Mouse (Mus musculus) intestine, postnatal 0 days (tissue): ENCODE results near the gene Ninj1. TPM values are rescaled to one million over a fixed set of nuclear protein-coding genes. Genes with fewer than 3 reads are reported as not detected.

Source experiments
- ATAC-seq: fragments of 200-750 bp; cut with Nextera tagmentation; 2 replicates; pipeline ENCODE4 v1.8.0; 2017; ENCODE audit warnings: mild to moderate bottlenecking, moderate TSS enrichment, moderate library complexity
- H3K27ac ChIP-seq: fragments of 300-500 bp; sonication (generic); 2 replicates; pipeline ENCODE4 v1.5.1; 2014; ENCODE audit warnings: mild to moderate bottlenecking, low read depth, low read length, moderate library complexity
- H3K27me3 ChIP-seq: fragments of 300-500 bp; sonication (generic); replicated peaks from 2 replicates; pipeline ENCODE4 v1.6.1; 2014; ENCODE audit warnings: low read length, mixed read lengths; ENCODE audit not compliant: control insufficient read depth, insufficient read depth
- H3K36me3 ChIP-seq: fragments of 300-500 bp; sonication (generic); 2 replicates; pipeline ENCODE4 v1.6.1; 2014; ENCODE audit warnings: mild to moderate bottlenecking, moderate library complexity; ENCODE audit not compliant: control insufficient read depth, insufficient read depth
- H3K4me1 ChIP-seq: fragments of 300-500 bp; sonication (generic); replicated peaks from 2 replicates; pipeline ENCODE4 v1.6.1; 2014; ENCODE audit warnings: antibody characterized with exemption, low read length, mixed read lengths; ENCODE audit not compliant: control insufficient read depth, insufficient read depth
- H3K4me2 ChIP-seq: fragments of 300-500 bp; sonication (generic); replicated peaks from 2 replicates; pipeline ENCODE4 v1.6.1; 2014; ENCODE audit warnings: low read depth, mild to moderate bottlenecking, moderate library complexity
- H3K4me3 ChIP-seq: fragments of 300-500 bp; sonication (generic); 2 replicates; pipeline ENCODE4 v1.5.1; 2014; ENCODE audit warnings: low read depth, low read length
- H3K9ac ChIP-seq: fragments of 300-500 bp; sonication (generic); 2 replicates; pipeline ENCODE4 v1.6.1; 2014; ENCODE audit warnings: mild to moderate bottlenecking, low read depth, low read length
- H3K9me3 ChIP-seq: fragments of 300-500 bp; sonication (generic); 2 replicates; pipeline ENCODE4 v1.6.1; 2016; ENCODE audit warnings: mixed run types; ENCODE audit not compliant: control insufficient read depth
- CTCF ChIP-seq: sonication (generic); IDR thresholded peaks from 2 replicates; pipeline ENCODE4 v1.5.1; 2016; ENCODE audit warnings: low read depth, mild to moderate bottlenecking, control low read depth, antibody characterized with exemption, moderate library complexity
- WGBS: fragments of 180-500 bp; shearing (Covaris S2); extraction: QIAGEN DNeasy Blood & Tissue Kit; methylation state at CpG from one replicate; pipeline ENCODE4 v1.1.7; 2014; 5-methylcytosine and 5-hydroxymethylcytosine counted together
- polyA plus RNA-seq: library from polyadenylated mRNA; unstranded; fragments of >200 nt; fragmentation: Nextera tagmentation; extraction: Ambion mirVana; gene quantifications from 2 replicates; pipeline ENCODE4 v1.2.1, GENCODE M21; 2015

Gene Ninj1
- polyA plus RNA-seq, 1 experiment from 2014 or later: 108 TPM

- H3K36me3 ChIP-seq: peaks cover 23% of the 10 kb centered on the region
- TF ChIP-seq CTCF: no peak
- 46% methylated on average over 7 of the region's 7 CpGs for WGBS
- peak overlapping the region; percentile 98 for H3K27ac ChIP-seq
- H3K4me3 ChIP-seq: no peak overlapping the region
- H3K27me3 ChIP-seq: no peaks in the 10 kb centered on the region
- ATAC-seq: no peak
- H3K9me3 ChIP-seq: no peaks in the 10 kb centered on the region
- H3K9ac ChIP-seq: peak overlapping the region; percentile 26; the same call in 1 of the 2 replicates
- peaks cover 15% of the 10 kb centered on the region for H3K4me1 ChIP-seq
- H3K4me2 ChIP-seq: peak overlapping the region; percentile 38
These were observed 3.8 kb downstream of the Ninj1 start for GRCm38 (mm10) chr13:49190876-49191672.

GRCm38 (mm10) chr13:49191673-49192035 is 4.4 kb downstream of the Ninj1 start:
- Histone ChIP-seq H3K9me3 (no peaks in the 10 kb centered on the region), H3K4me3 (no peak overlapping the region), H3K27me3 (no peaks in the 10 kb centered on the region), H3K27ac (peak overlapping the region; percentile 98; the same call in 1 of the 2 replicates), H3K4me1 (peaks cover 15% of the 10 kb centered on the region), H3K36me3 (peaks cover 29% of the 10 kb centered on the region), H3K4me2 (0 out of 2 replicates have a peak overlapping the region, but pooled peaks have one; percentile 38), H3K9ac (0 out of 2 replicates have a peak overlapping the region, but pooled peaks have one; percentile 17)
- TF ChIP-seq CTCF: no peak
- ATAC-seq: no peak
- 51% methylated on average over 5 of the region's 5 CpGs for WGBS

- H3K9ac ChIP-seq: no peak overlapping the region
- 77% methylated on average over 16 of the region's 16 CpGs for WGBS
- H3K27me3 ChIP-seq: no peaks in the 10 kb centered on the region
- H3K4me3 ChIP-seq: no peak overlapping the region
- H3K4me1 ChIP-seq: peaks cover 15% of the 10 kb centered on the region
- peaks cover 35% of the 10 kb centered on the region for H3K36me3 ChIP-seq
- H3K9me3 ChIP-seq: no peaks in the 10 kb centered on the region
- ATAC-seq: no peak
- peak overlapping the region; percentile 98; the same call in 1 of the 2 replicates for H3K27ac ChIP-seq
- no peak for TF ChIP-seq CTCF
- no peak overlapping the region for H3K4me2 ChIP-seq
These were observed 5.0 kb downstream of the Ninj1 start for GRCm38 (mm10) chr13:49192156-49192855.

- H3K9ac ChIP-seq: no peak overlapping the region
- no peak overlapping the region for H3K27ac ChIP-seq
- H3K4me3 ChIP-seq: no peak overlapping the region
- no peak for ATAC-seq
- peaks cover 35% of the 10 kb centered on the region for H3K36me3 ChIP-seq
- H3K9me3 ChIP-seq: no peaks in the 10 kb centered on the region
- no peak for TF ChIP-seq CTCF
- H3K4me2 ChIP-seq: no peak overlapping the region
- 94% methylated on average over 17 of the region's 17 CpGs for WGBS
- H3K27me3 ChIP-seq: no peaks in the 10 kb centered on the region
- H3K4me1 ChIP-seq: peaks cover 15% of the 10 kb centered on the region; the same call in 1 of the 2 replicates
These were observed 6.4 kb downstream of the Ninj1 start for GRCm38 (mm10) chr13:49193650-49194049.

GRCm38 (mm10) chr13:49194811-49195210 is 7.5 kb downstream of the Ninj1 start:
- Histone ChIP-seq H3K4me2 (no peak overlapping the region), H3K4me1 (peaks cover 9% of the 10 kb centered on the region; the same call in 1 of the 2 replicates), H3K36me3 (peaks cover 35% of the 10 kb centered on the region), H3K9me3 (no peaks in the 10 kb centered on the region), H3K27ac (no peak overlapping the region), H3K27me3 (no peaks in the 10 kb centered on the region), H3K4me3 (no peak overlapping the region), H3K9ac (no peak overlapping the region)
- WGBS: 94% methylated on average over 13 of the region's 13 CpGs
- no peak for TF ChIP-seq CTCF
- ATAC-seq: no peak

- H3K4me1 ChIP-seq: peaks cover 2% of the 10 kb centered on the region; the same call in 1 of the 2 replicates
- no peak overlapping the region for H3K9ac ChIP-seq
- H3K36me3 ChIP-seq: peaks cover 35% of the 10 kb centered on the region
- ATAC-seq: no peak
- no peaks in the 10 kb centered on the region for H3K9me3 ChIP-seq
- TF ChIP-seq CTCF: no peak
- WGBS: 87% methylated on average over 7 of the region's 7 CpGs
- H3K4me2 ChIP-seq: no peak overlapping the region
- no peaks in the 10 kb centered on the region for H3K27me3 ChIP-seq
- no peak overlapping the region for H3K4me3 ChIP-seq
- no peak overlapping the region for H3K27ac ChIP-seq
These were observed 8.4 kb downstream of the Ninj1 start for GRCm38 (mm10) chr13:49195651-49196050.
